In genomic region chr4:124443130-124443503, GRCm38 (mm10) we compare ENCODE assay signal across 23 mouse cellular contexts.
DNase-seq lines count a peak whose midpoint lies in the region; ATAC-seq and TF ChIP-seq lines count a peak whose summit lies in the region.
"Had no signal": no experiment of that assay in that cellular context is flagged by ENCODE, and none has a peak within 500 bp of the region (broad histone marks: within the 10 kb centered on the region; RNA-seq: fewer than 3 reads in every experiment).

No protein-coding gene starts in this region.

- 0 out of 2 replicates have a peak overlapping the region, but pooled peaks have one; percentile 24 for H3K4me2 ChIP-seq in hindbrain, embryonic 13.5 days
- no peak overlapping the region for H3K4me2 ChIP-seq in hindbrain, postnatal 0 days (ENCODE audit: low read depth, low read length)
- peak overlapping the region; percentile 33 for H3K4me2 ChIP-seq in embryonic facial prominence, embryonic 13.5 days
- H3K4me2 ChIP-seq in midbrain, embryonic 13.5 days (replicated peaks), result peak overlapping the region; percentile 23
- H3K4me2 ChIP-seq: heart, embryonic 11.5 days had no signal

- no peaks in the 10 kb centered on the region for H3K36me3 ChIP-seq in hindbrain, embryonic 13.5 days
- H3K36me3 ChIP-seq in hindbrain, postnatal 0 days (ENCODE audit: insufficient read depth, low read length), result no peaks in the 10 kb centered on the region
- no peaks in the 10 kb centered on the region for H3K36me3 ChIP-seq in embryonic facial prominence, embryonic 13.5 days
- H3K36me3 ChIP-seq in midbrain, embryonic 13.5 days, result no peaks in the 10 kb centered on the region
- H3K36me3 ChIP-seq in heart, adult 2 months (ENCODE audit: control insufficient read depth, insufficient read depth, low read length), result no peaks in the 10 kb centered on the region
- H3K36me3 ChIP-seq: G1E had no signal

- TF ChIP-seq CTCF in hindbrain, postnatal 0 days (IDR thresholded peaks at IDR 0.05; ENCODE audit: low read depth), result no peak
- no peak for TF ChIP-seq CTCF in heart, adult 2 months (IDR thresholded peaks at IDR 0.05)

- no peak overlapping the region for H3K4me3 ChIP-seq in hindbrain, embryonic 13.5 days
- no peak overlapping the region for H3K4me3 ChIP-seq in hindbrain, postnatal 0 days (ENCODE audit: low read length)
- H3K4me3 ChIP-seq in embryonic facial prominence, embryonic 13.5 days, result no peak overlapping the region
- no peak overlapping the region for H3K4me3 ChIP-seq in midbrain, embryonic 13.5 days (replicated peaks)
- H3K4me3 ChIP-seq in heart, adult 2 months, result no peak overlapping the region
- H3K4me3 ChIP-seq: layer of hippocampus, adult 2 months had no signal

- 13% methylated on average over 10 of the region's 10 CpGs for WGBS in hindbrain, embryonic 13.5 days
- 34% methylated on average over 10 of the region's 10 CpGs for WGBS in hindbrain, postnatal 0 days
- 26% methylated on average over 10 of the region's 10 CpGs for WGBS in embryonic facial prominence, embryonic 13.5 days
- WGBS in midbrain, embryonic 13.5 days, result 9% methylated on average over 10 of the region's 10 CpGs
- 35% methylated on average over 10 of the region's 10 CpGs for WGBS in heart, adult 2 months

- no peaks in the 10 kb centered on the region for H3K79me2 ChIP-seq in heart, adult 2 months (replicated peaks; ENCODE audit: control insufficient read depth, insufficient read depth, low read length)

- intact Hi-C loops in heart, adult 2 months (cut with DNase I), result no loop called here

- TF ChIP-seq POLR2A in heart, adult 2 months (IDR thresholded peaks at IDR 0.05; ENCODE audit: insufficient read depth, low read depth, low read length), result no peak

- peak overlapping the region; percentile 26; the same call in 1 of the 2 replicates for H3K27ac ChIP-seq in hindbrain, embryonic 13.5 days
- no peak overlapping the region for H3K27ac ChIP-seq in hindbrain, postnatal 0 days
- H3K27ac ChIP-seq in embryonic facial prominence, embryonic 13.5 days, result no peak overlapping the region
- peak overlapping the region; percentile 74 for H3K27ac ChIP-seq in midbrain, embryonic 13.5 days
- no peak overlapping the region for H3K27ac ChIP-seq in heart, adult 2 months
- H3K27ac ChIP-seq: kidney, postnatal 0 days; layer of hippocampus, adult 2 months had no signal

- ATAC-seq in hindbrain, embryonic 13.5 days (ENCODE audit: low FRiP score), result no peak
- ATAC-seq in hindbrain, postnatal 0 days, result no peak
- ATAC-seq in embryonic facial prominence, embryonic 13.5 days (ENCODE audit: insufficient number of reproducible peaks, insufficient read depth, low FRiP score, low TSS enrichment, low read depth), result no peak
- 0 out of 2 replicates have a peak, but pooled peaks have one; percentile 2 for ATAC-seq in midbrain, embryonic 13.5 days
- ATAC-seq: CD4-positive, CD25-positive, alpha-beta regulatory T cell, adult 4 months; liver, postnatal 0 days had no signal

- H3K9me3 ChIP-seq in hindbrain, embryonic 13.5 days, result no peaks in the 10 kb centered on the region
- no peaks in the 10 kb centered on the region for H3K9me3 ChIP-seq in hindbrain, postnatal 0 days (ENCODE audit: low read length)
- H3K9me3 ChIP-seq in embryonic facial prominence, embryonic 13.5 days, result no peaks in the 10 kb centered on the region
- H3K9me3 ChIP-seq in midbrain, embryonic 13.5 days, result no peaks in the 10 kb centered on the region
- H3K9me3 ChIP-seq: G1E had no signal

- no peak for TF ChIP-seq EP300 in heart, adult 2 months (IDR thresholded peaks at IDR 0.05; ENCODE audit: insufficient read depth, low read depth, low read length)

- H3K9ac ChIP-seq in hindbrain, embryonic 13.5 days, result 0 out of 2 replicates have a peak overlapping the region, but pooled peaks have one; percentile 35
- H3K9ac ChIP-seq in hindbrain, postnatal 0 days (replicated peaks; ENCODE audit: low read length), result no peak overlapping the region
- peak overlapping the region; percentile 36; the same call in 1 of the 2 replicates for H3K9ac ChIP-seq in embryonic facial prominence, embryonic 13.5 days
- 0 out of 2 replicates have a peak overlapping the region, but pooled peaks have one; percentile 32 for H3K9ac ChIP-seq in midbrain, embryonic 13.5 days (replicated peaks)
- no peak overlapping the region for H3K9ac ChIP-seq in heart, adult 2 months (ENCODE audit: low read depth, low read length)
- H3K9ac ChIP-seq: liver, postnatal 0 days had no signal

- DNase-seq in embryo, embryonic 10 days (ENCODE audit: low spot score), result peak; percentile 11
- DNase-seq in embryo, embryonic 11 days, result no peak
- DNase-seq in hindbrain, postnatal 0 days (ENCODE audit: low spot score), result no peak
- no peak for DNase-seq in heart, adult 2 months
- DNase-seq in retina, postnatal 1 day, result no peak
- DNase-seq: adrenal gland, postnatal 14 days; cerebellum, adult 11 months; cerebellum, postnatal 14 days; gastrocnemius, postnatal 36 days; heart, postnatal 10 days; kidney, adult 11 months; liver, postnatal 0 days; lung, postnatal 10 days; right cerebral cortex, postnatal 25 days; thymus, postnatal 36 days had no signal

- H3K27me3 ChIP-seq in hindbrain, embryonic 13.5 days, result peaks cover 75% of the 10 kb centered on the region
- peaks cover 26% of the 10 kb centered on the region for H3K27me3 ChIP-seq in hindbrain, postnatal 0 days (ENCODE audit: insufficient read depth, low read length)
- H3K27me3 ChIP-seq in embryonic facial prominence, embryonic 13.5 days, result peaks cover 63% of the 10 kb centered on the region
- peaks cover 52% of the 10 kb centered on the region for H3K27me3 ChIP-seq in midbrain, embryonic 13.5 days
- H3K27me3 ChIP-seq in heart, adult 2 months (ENCODE audit: control insufficient read depth, insufficient read depth, low read length), result peaks cover 4% of the 10 kb centered on the region

- peaks cover 26% of the 10 kb centered on the region for H3K4me1 ChIP-seq in hindbrain, embryonic 13.5 days (replicated peaks)
- H3K4me1 ChIP-seq in hindbrain, postnatal 0 days (ENCODE audit: insufficient read depth, low read length), result peaks cover 3% of the 10 kb centered on the region; the same call in 1 of the 2 replicates
- H3K4me1 ChIP-seq in embryonic facial prominence, embryonic 13.5 days, result peaks cover 12% of the 10 kb centered on the region
- peaks cover 42% of the 10 kb centered on the region for H3K4me1 ChIP-seq in midbrain, embryonic 13.5 days (replicated peaks)
- H3K4me1 ChIP-seq in heart, adult 2 months (ENCODE audit: control insufficient read depth, insufficient read depth, low read length), result no peaks in the 10 kb centered on the region

Comparison
In these comparisons a context has a peak if more than half of its experiments do, and no peak if none do; other contexts are left out.
1. H3K27ac ChIP-seq: peak in hindbrain, embryonic 13.5 days (single experiment) and midbrain, embryonic 13.5 days (single experiment); none in hindbrain, postnatal 0 days (single experiment), embryonic facial prominence, embryonic 13.5 days (single experiment) and heart, adult 2 months (single experiment).
2. H3K9ac ChIP-seq: peak in hindbrain, embryonic 13.5 days (single experiment), embryonic facial prominence, embryonic 13.5 days (single experiment) and midbrain, embryonic 13.5 days (single experiment); none in hindbrain, postnatal 0 days (single experiment) and heart, adult 2 months (single experiment).